Mouse (Mus musculus): ENCODE results near the gene Agps.

GRCm38 (mm10) chr2:75930941-75931340, 99.0 kb downstream of the Agps start:
- TF ChIP-seq CTCF (IDR thresholded peaks at IDR 0.05; ENCODE audit: extremely low read depth, insufficient read length, insufficient replicate concordance, low read depth, low read length): no peak
- TF ChIP-seq POLR2A (IDR thresholded peaks at IDR 0.05; ENCODE audit: low read depth, low read length): no peak
